Mouse (Mus musculus): ENCODE measurements around the gene Snx1. TPM values are rescaled to one million over a fixed set of nuclear protein-coding genes. Genes with fewer than 3 reads are reported as not detected.

The Snx1 gene
- polyA plus RNA-seq, 1 experiment from 2014 or later, result 127 TPM

GRCm38 (mm10) chr9:66160155-66160554, 33.8 kb upstream of the Snx1 start:
- H3K9ac ChIP-seq (ENCODE audit: low read depth, low read length), result no peak overlapping the region
- H3K4me1 ChIP-seq (replicated peaks; ENCODE audit: control insufficient read depth, insufficient read depth, low read length), result 0 out of 2 replicates have a peak, but pooled peaks cover 5% of the 10 kb centered on the region
- H3K27me3 ChIP-seq (ENCODE audit: control insufficient read depth, insufficient read depth, low read length), result peaks cover 12% of the 10 kb centered on the region
- H3K27ac ChIP-seq (ENCODE audit: low read depth, low read length), result no peak overlapping the region
- ATAC-seq (ENCODE audit: low FRiP score) (no peak), DNase-seq (ENCODE audit: low spot score) (no peak)
- 90% methylated on average over 2 of the region's 2 CpGs for WGBS
- H3K9me3 ChIP-seq (ENCODE audit: control insufficient read depth, low read length), result no peaks in the 10 kb centered on the region
- H3K36me3 ChIP-seq (ENCODE audit: control insufficient read depth, insufficient read depth, low read length), result no peaks in the 10 kb centered on the region
- H3K4me3 ChIP-seq (ENCODE audit: low read depth, low read length), result no peak overlapping the region
- H3K4me2 ChIP-seq (replicated peaks; ENCODE audit: low read depth, low read length), result no peak overlapping the region

DNA sequence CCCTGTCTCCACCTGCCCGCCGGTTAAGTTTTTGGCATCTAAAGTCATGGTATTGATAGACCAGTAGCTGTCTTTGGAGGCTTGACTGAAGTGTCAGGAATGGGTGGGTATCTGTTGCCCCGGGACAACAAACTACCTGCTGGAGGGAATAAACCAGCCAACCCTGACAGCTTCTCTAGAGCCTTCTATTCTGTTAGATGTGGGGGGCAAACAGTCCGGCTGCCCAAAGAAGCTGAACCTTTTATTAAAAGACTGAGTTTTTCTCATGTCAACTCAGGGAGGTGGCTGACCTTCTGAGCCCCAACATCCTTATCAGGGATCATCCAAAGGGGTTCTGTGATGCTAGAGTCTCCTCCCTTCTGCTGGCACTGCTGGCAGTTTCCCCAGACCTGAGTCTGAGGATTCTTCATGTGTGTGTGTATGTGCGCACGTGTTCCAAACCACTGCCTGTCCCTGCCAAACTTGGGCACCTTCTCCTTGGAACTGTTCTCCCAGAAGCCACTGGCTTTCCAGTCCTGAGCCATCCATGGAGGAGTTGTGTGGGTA, 32.6 kb upstream of the Snx1 start:
- Histone ChIP-seq H3K4me1 (replicated peaks; ENCODE audit: control insufficient read depth, insufficient read depth, low read length) (0 out of 2 replicates have a peak, but pooled peaks cover 5% of the 10 kb centered on the region), H3K36me3 (ENCODE audit: control insufficient read depth, insufficient read depth, low read length) (no peaks in the 10 kb centered on the region), H3K27ac (ENCODE audit: low read depth, low read length) (no peak overlapping the region), H3K27me3 (ENCODE audit: control insufficient read depth, insufficient read depth, low read length) (peaks cover 12% of the 10 kb centered on the region), H3K4me3 (ENCODE audit: low read depth, low read length) (no peak overlapping the region), H3K9ac (ENCODE audit: low read depth, low read length) (no peak overlapping the region), H3K4me2 (replicated peaks; ENCODE audit: low read depth, low read length) (no peak overlapping the region), H3K9me3 (ENCODE audit: control insufficient read depth, low read length) (no peaks in the 10 kb centered on the region)
- ATAC-seq (ENCODE audit: low FRiP score) (no peak), DNase-seq (ENCODE audit: low spot score) (no peak)
- 80% methylated on average over 6 of the region's 6 CpGs for WGBS

- Histone ChIP-seq H3K27me3 (ENCODE audit: control insufficient read depth, insufficient read depth, low read length) (peaks cover 12% of the 10 kb centered on the region), H3K27ac (ENCODE audit: low read depth, low read length) (no peak within 1 kb of the TSS), H3K9me3 (ENCODE audit: control insufficient read depth, low read length) (no peaks in the 10 kb centered on the region), H3K36me3 (ENCODE audit: control insufficient read depth, insufficient read depth, low read length) (no peaks in the 10 kb centered on the region), H3K4me3 (ENCODE audit: low read depth, low read length) (peak within 1 kb of the TSS; percentile 33), H3K4me1 (replicated peaks; ENCODE audit: control insufficient read depth, insufficient read depth, low read length) (0 out of 2 replicates have a peak, but pooled peaks cover 5% of the 10 kb centered on the region), H3K4me2 (replicated peaks; ENCODE audit: low read depth, low read length) (peak within 1 kb of the TSS; percentile 54), H3K9ac (ENCODE audit: low read depth, low read length) (peak within 1 kb of the TSS; percentile 25; the same call in 1 of the 2 replicates)
- WGBS, result 1% methylated on average over 54 of the region's 58 CpGs
- peak; percentile 75; the same call in 1 of the 2 replicates for ATAC-seq (ENCODE audit: low FRiP score)
- peak; percentile 87 for DNase-seq (ENCODE audit: low spot score)
Observed at GRCm38 (mm10) chr9:66157958-66158830, 31.8 kb upstream of the Snx1 start, which contains the start of gene Dapk2. Dapk2 (plus strand) TSS chr9:66158223.

- no peak for ATAC-seq (ENCODE audit: low FRiP score)
- no peak overlapping the region for H3K27ac ChIP-seq (ENCODE audit: low read depth, low read length)
- no peaks in the 10 kb centered on the region for H3K9me3 ChIP-seq (ENCODE audit: control insufficient read depth, low read length)
- peaks cover 12% of the 10 kb centered on the region for H3K27me3 ChIP-seq (ENCODE audit: control insufficient read depth, insufficient read depth, low read length)
- no peaks in the 10 kb centered on the region for H3K36me3 ChIP-seq (ENCODE audit: control insufficient read depth, insufficient read depth, low read length)
- H3K4me3 ChIP-seq (ENCODE audit: low read depth, low read length), result no peak overlapping the region
- no peak overlapping the region for H3K4me2 ChIP-seq (replicated peaks; ENCODE audit: low read depth, low read length)
- WGBS, result 76% methylated on average over 1 of the region's 1 CpGs
- H3K9ac ChIP-seq (ENCODE audit: low read depth, low read length), result no peak overlapping the region
- H3K4me1 ChIP-seq (replicated peaks; ENCODE audit: control insufficient read depth, insufficient read depth, low read length), result 0 out of 2 replicates have a peak, but pooled peaks cover 5% of the 10 kb centered on the region
- DNase-seq (ENCODE audit: low spot score), result no peak
Observed at GRCm38 (mm10) chr9:66155534-66155933, 29.1 kb upstream of the Snx1 start.

DNA sequence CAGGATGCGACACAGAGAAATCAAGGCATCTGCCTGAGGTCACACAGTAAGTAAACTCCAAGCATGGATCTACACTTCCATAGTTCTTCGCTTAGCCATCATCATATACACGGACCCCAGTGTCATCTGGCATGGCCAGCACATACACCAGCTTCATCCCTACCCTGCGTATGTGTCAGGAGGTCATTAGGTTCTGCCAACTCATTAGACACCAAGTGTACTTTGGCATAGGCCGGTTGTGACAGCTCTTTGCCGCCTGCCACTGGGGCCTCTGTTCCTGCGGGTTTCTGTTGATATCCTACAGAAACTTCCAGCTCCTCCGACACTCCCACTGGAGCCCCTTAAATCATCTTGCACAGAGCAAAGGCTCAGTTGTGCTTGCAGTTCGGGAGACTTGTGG, 27.6 kb upstream of the Snx1 start:
- Histone ChIP-seq H3K4me2 (replicated peaks; ENCODE audit: low read depth, low read length) (no peak overlapping the region), H3K4me3 (ENCODE audit: low read depth, low read length) (no peak overlapping the region), H3K36me3 (ENCODE audit: control insufficient read depth, insufficient read depth, low read length) (no peaks in the 10 kb centered on the region), H3K27me3 (ENCODE audit: control insufficient read depth, insufficient read depth, low read length) (peaks cover 12% of the 10 kb centered on the region), H3K4me1 (replicated peaks; ENCODE audit: control insufficient read depth, insufficient read depth, low read length) (0 out of 2 replicates have a peak, but pooled peaks cover 5% of the 10 kb centered on the region), H3K27ac (ENCODE audit: low read depth, low read length) (no peak overlapping the region), H3K9ac (ENCODE audit: low read depth, low read length) (no peak overlapping the region), H3K9me3 (ENCODE audit: control insufficient read depth, low read length) (no peaks in the 10 kb centered on the region)
- DNase-seq (ENCODE audit: low spot score) (no peak), ATAC-seq (ENCODE audit: low FRiP score) (no peak)
- 93% methylated on average over 9 of the region's 9 CpGs for WGBS

GRCm38 (mm10) chr9:66153594-66153993, 27.2 kb upstream of the Snx1 start:
- DNase-seq (ENCODE audit: low spot score), result no peak
- no peaks in the 10 kb centered on the region for H3K36me3 ChIP-seq (ENCODE audit: control insufficient read depth, insufficient read depth, low read length)
- H3K27ac ChIP-seq (ENCODE audit: low read depth, low read length), result no peak overlapping the region
- H3K9ac ChIP-seq (ENCODE audit: low read depth, low read length), result no peak overlapping the region
- no peak overlapping the region for H3K4me2 ChIP-seq (replicated peaks; ENCODE audit: low read depth, low read length)
- no peak overlapping the region for H3K4me3 ChIP-seq (ENCODE audit: low read depth, low read length)
- no peaks in the 10 kb centered on the region for H3K9me3 ChIP-seq (ENCODE audit: control insufficient read depth, low read length)
- WGBS, result 88% methylated on average over 6 of the region's 6 CpGs
- no peak for ATAC-seq (ENCODE audit: low FRiP score)
- 0 out of 2 replicates have a peak, but pooled peaks cover 5% of the 10 kb centered on the region for H3K4me1 ChIP-seq (replicated peaks; ENCODE audit: control insufficient read depth, insufficient read depth, low read length)
- H3K27me3 ChIP-seq (ENCODE audit: control insufficient read depth, insufficient read depth, low read length), result peaks cover 11% of the 10 kb centered on the region

- H3K36me3 ChIP-seq (ENCODE audit: control insufficient read depth, insufficient read depth, low read length), result no peaks in the 10 kb centered on the region
- H3K27ac ChIP-seq (ENCODE audit: low read depth, low read length), result no peak overlapping the region
- no peak overlapping the region for H3K4me3 ChIP-seq (ENCODE audit: low read depth, low read length)
- DNase-seq (ENCODE audit: low spot score) (no peak), ATAC-seq (ENCODE audit: low FRiP score) (no peak)
- H3K4me1 ChIP-seq (replicated peaks; ENCODE audit: control insufficient read depth, insufficient read depth, low read length), result no peaks in the 10 kb centered on the region
- no peak overlapping the region for H3K9ac ChIP-seq (ENCODE audit: low read depth, low read length)
- WGBS, result 71% methylated on average over 9 of the region's 9 CpGs
- no peaks in the 10 kb centered on the region for H3K9me3 ChIP-seq (ENCODE audit: control insufficient read depth, low read length)
- no peak overlapping the region for H3K4me2 ChIP-seq (replicated peaks; ENCODE audit: low read depth, low read length)
- no peaks in the 10 kb centered on the region for H3K27me3 ChIP-seq (ENCODE audit: control insufficient read depth, insufficient read depth, low read length)
Observed at GRCm38 (mm10) chr9:66152011-66152410, 25.6 kb upstream of the Snx1 start.

- Histone ChIP-seq H3K4me1 (replicated peaks; ENCODE audit: control insufficient read depth, insufficient read depth, low read length) (no peaks in the 10 kb centered on the region), H3K27me3 (ENCODE audit: control insufficient read depth, insufficient read depth, low read length) (no peaks in the 10 kb centered on the region), H3K4me2 (replicated peaks; ENCODE audit: low read depth, low read length) (no peak overlapping the region), H3K9me3 (ENCODE audit: control insufficient read depth, low read length) (no peaks in the 10 kb centered on the region), H3K36me3 (ENCODE audit: control insufficient read depth, insufficient read depth, low read length) (no peaks in the 10 kb centered on the region), H3K4me3 (ENCODE audit: low read depth, low read length) (no peak overlapping the region), H3K27ac (ENCODE audit: low read depth, low read length) (no peak overlapping the region), H3K9ac (ENCODE audit: low read depth, low read length) (no peak overlapping the region)
- DNase-seq (ENCODE audit: low spot score) (no peak), ATAC-seq (ENCODE audit: low FRiP score) (no peak)
Observed at GRCm38 (mm10) chr9:66146141-66146540, 19.8 kb upstream of the Snx1 start.
